Mouse (Mus musculus) kidney, postnatal 25 days (tissue): ENCODE results near the gene Kcnn1.
A peak's percentile ranks its signal among the peaks of the same experiment; 100 is the strongest.
"Not testable (repeated sequence)": the region's sequence is repeated elsewhere in the genome, so short reads cannot be mapped to it uniquely, and the experiment has no call there.

Source experiments
- DNase-seq, 2 experiments: peaks; one replicate each; pipeline ENCODE4 v3.0.0; 2021; ENCODE audit warnings: mixed read lengths in 2 of 2

Kcnn1 gene

GRCm38 (mm10) chr8:70862824-70863641 is at the start of gene Kcnn1:
TSS of gene Kcnn1 (minus strand) at chr8:70863258.
- DNase-seq = no peak

DNA sequence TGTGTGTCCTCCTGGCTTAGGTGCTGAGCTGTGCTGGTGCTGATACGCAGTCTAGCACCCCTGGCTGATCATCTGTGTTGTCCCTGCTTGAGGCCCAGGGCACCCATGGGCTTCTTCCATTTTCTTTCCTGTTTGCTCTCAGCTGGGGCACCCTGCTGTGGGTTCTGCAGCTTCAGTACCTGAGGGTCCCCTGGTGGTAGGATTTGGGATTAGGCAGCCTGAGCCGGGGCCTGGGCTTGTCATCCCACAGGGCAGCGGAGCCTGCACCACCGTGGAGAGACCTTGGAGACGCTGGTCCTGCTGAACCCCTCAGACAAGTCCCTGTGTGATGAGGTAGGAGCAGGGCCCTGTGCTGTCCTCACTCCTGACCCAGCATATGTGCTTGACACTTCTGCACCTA is 48.5 kb upstream of the Kcnn1 start:
- DNase-seq = peak; percentile 23 to 32

GRCm38 (mm10) chr8:70907518-70907917 is 44.5 kb upstream of the Kcnn1 start:
- no peak for DNase-seq

- peak; percentile 78 to 83 for DNase-seq
Observed at GRCm38 (mm10) chr8:70905831-70906736, 43.0 kb upstream of the Kcnn1 start, which contains the start of gene Map1s. TSS of gene Map1s (plus strand) at chr8:70905932.

- no peak for DNase-seq
Observed at GRCm38 (mm10) chr8:70905463-70905830, 42.4 kb upstream of the Kcnn1 start.

DNA sequence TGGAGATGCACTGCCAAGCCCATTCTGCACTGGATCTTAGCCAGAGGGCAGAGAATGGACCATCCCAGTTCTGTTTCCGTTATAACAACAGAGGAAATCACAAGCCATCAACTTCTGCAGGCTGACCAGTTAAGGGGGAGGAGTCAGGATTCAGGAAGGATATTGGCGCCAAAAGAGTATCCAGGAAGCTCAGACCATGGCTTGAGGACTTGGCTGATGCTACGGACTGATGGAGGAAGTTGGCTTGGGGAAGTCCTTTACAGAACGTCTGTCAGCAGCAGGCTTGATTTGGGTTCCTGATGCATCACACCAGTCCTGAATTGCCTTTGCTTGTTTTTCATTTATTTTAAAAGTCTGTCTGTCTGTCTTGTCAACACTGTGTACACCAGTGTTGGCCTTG is 41.5 kb upstream of the Kcnn1 start:
- peak; percentile 55 to 70 for DNase-seq

DNA sequence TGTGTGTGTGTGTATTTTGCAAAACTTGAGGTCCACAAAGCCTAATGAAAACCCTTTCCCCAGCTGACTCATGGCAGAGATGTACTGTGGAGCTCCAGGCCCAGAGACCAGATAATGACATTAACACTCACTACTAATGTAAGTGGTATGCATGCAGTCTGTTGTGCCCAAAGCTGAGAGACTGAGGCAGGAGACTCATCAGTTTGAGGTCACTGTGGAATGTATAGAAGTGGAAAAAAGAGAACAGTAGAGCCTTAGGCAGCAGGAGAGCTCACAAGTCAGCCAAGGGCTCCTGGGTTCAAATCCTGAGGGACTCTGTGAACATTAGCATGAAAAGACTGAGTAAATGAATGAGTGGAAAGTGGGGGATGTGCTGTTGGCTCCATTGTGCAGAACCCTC is 40.5 kb upstream of the Kcnn1 start:
- DNase-seq = no peak

DNA sequence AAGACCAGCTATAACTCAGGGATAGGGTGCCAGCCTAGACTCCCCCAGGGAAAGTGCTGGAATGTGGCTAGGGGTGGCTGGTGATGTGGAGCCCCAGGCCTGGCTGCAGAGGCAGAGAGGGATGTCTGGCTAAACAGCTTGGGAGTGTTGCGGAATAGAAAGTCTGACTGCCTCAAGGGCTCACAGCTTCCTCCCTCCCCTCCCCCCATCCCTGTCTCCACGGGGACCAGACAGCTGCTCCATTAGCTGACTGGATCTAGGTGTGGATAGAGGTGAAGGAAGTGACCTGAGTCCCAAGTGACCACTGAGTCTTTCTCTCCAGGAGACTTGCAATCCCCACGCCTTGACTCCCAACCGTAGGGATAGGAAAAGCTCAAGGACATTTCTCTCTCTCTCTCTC is 40.1 kb upstream of the Kcnn1 start:
- DNase-seq = peak in 1 of 2 experiments; percentile 21

DNA sequence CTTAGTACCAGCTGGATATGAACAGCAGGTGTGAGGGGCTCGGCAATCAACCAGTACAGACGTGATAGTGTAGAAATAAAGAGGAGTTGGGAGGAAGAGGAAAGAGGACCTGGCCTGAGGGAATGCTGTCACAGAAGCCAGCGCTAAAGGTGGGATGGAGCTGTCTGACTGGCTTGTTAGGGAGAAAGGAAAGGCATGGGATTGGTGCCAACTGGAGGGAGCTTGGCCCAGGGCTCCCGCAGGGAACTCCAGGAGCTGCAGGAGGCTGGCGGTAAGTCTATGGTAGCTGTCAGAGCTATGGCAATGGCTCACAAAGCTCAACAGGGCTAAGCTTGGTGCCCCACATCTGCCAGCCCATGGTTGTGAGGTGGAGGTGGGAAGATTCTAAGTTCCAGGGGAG is 39.2 kb upstream of the Kcnn1 start:
- DNase-seq = peak in 1 of 2 experiments; percentile 49

- DNase-seq = no peak
Observed at GRCm38 (mm10) chr8:70900872-70901387, 37.9 kb upstream of the Kcnn1 start.

DNA sequence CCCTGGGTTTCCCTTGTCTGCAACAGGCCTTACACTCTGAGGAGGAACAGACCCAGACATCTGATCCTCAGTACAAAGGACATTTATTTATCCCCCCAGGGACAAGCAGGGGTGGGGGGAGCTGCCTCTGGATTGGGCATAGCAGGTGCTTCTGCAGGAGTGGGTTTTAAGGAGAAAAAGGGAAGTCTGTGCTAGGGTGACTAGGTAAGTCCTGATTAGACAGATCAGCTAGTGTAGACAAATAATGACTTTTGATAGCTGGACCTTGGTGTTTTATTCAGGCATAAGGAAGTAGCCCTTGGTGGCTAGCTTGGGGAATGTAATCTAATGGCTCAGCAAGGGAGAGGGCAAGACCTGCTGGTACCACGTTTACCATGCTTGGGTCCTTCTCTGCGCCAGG is 36.2 kb upstream of the Kcnn1 start:
- no peak for DNase-seq

DNA sequence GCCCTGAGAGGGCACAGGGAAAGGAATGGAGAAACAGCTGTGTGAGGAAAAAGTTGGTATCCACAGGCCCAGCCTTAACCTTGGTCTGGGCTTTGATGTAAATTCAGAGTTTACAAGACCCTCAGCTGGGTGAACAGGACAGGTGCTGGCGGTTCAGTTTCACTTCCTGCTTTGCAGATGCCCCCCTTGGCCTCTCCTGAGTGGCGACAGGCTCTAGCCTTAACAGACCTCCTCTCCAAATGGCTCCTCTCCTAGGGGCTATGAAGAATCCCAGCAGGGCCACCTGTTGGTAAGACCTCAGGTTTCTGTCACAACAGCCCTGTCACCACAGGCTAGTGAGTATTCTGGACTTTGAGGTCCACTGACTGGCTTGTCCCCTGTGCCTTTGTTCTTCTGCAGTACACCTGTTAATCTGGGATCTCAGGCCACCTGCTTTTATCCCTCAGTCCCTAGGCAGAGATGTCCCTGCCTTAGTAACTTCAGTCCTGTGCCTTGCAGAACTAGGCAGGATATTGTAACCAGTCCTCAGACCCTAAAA is 35.7 kb upstream of the Kcnn1 start:
- no peak for DNase-seq

DNA sequence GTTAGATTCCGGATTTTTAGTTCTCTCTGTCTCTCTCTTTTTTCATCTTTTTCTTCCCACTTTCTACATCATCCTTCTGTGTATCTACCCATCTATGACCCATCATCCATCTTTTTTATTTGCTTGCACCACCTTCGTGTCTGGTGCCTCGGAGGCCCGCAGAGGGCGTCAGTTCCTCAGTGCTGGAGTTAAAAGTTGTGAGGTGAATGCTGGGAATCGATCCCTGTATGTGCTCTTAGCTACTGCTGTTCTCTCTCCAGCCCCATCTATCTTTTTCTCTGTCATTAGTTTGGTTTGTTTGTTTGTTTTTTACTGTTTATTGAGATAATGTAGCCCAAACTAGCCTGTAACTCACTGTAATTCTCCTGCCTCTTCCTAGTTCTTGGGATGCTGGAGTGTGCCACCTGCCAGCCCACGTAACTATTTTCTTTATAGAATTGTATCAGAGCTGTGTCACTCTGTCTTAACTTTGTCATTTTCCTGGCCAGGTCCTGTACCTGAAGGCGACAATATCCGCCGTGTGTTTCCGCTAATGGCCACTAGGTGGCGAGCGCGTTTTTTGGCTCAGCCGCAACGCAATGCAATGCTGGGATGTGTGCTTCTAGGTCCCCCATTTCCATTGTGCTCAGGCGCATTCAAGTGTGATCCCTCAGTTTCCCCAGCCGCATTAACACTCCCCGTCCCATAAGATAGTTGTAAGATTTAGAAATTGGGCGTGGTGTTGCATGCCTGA is 34.8 kb upstream of the Kcnn1 start:
- DNase-seq = peak; percentile 85 to 90

GRCm38 (mm10) chr8:70897021-70897680 is 34.1 kb upstream of the Kcnn1 start, which contains the start of gene Rpl18a:
TSS of gene Rpl18a (minus strand) at chr8:70897412.
- peak; percentile 97 to 99 for DNase-seq

- no peak for DNase-seq
Observed at GRCm38 (mm10) chr8:70896316-70897020, 33.4 kb upstream of the Kcnn1 start.

GRCm38 (mm10) chr8:70895571-70896259 is 32.7 kb upstream of the Kcnn1 start:
- DNase-seq = not testable (repeated sequence)

- no peak for DNase-seq
Observed at GRCm38 (mm10) chr8:70894771-70895545, 31.9 kb upstream of the Kcnn1 start.

DNA sequence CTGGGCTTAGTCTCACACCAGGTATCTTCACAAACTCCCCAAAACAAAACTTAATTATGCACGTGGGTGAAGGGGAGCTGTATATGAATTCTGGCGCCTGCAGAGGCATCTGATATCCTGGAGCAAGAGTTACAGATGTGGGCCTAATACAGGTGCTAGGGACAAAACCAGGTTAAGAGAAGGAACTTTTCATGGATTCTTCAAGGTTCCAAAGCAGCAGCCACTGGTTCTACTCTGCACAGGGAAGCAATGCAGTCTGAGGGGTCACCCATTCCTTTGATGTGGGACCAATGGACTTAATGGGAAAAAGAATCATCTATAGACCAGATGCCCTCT is 31.3 kb upstream of the Kcnn1 start:
- DNase-seq = no peak

DNA sequence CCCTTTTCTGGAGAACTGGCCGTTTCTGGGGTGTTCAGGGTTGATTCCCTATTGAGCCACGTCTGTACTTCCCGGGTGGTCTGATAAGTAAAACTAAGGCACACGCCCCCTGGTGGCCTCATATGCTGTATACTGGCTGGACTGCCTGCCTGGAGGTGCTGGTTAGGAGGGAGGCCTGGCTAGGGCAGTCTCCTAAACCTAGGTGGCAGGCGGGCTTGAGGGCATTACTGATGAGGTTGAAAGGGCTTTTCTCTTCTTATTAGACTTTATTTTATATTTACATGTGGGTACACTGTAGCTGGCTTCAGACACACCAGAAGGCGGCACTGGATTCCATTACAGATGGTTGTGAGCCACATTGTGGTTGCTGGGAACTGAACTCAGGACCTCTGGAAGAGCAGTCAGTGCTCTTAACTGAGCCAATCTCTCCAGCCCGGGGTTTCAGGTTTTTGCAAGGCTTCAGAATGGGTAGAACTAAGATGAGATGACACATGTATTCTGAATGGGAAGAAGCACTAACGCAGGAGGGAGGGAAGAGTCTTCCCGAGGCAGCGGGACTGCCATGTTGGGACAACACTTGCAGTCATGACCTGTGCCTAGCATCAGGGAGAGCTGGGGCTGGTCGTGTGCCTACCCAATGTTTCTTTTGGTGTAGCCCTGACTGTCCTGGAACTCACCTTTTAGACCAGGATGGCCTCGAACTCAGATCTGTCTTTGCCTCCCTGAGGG is 30.8 kb upstream of the Kcnn1 start:
- peak; percentile 86 to 90 for DNase-seq
